Mouse (Mus musculus) right cerebral cortex, adult 2 months (tissue): ENCODE results near the gene Nipsnap2.
A peak's percentile ranks its signal among the peaks of the same experiment; 100 is the strongest.
"Not testable (repeated sequence)": the region's sequence is repeated elsewhere in the genome, so short reads cannot be mapped to it uniquely, and the experiment has no call there.

Source experiments
- DNase-seq, 2 experiments: peaks; one replicate each; pipeline ENCODE4 v3.0.0; 2021 to 2022; ENCODE audit warnings: low spot score in 2 of 2

Gene Nipsnap2

GRCm38 (mm10) chr5:129724834-129725773 lies at the start of gene Nipsnap2:
TSS of gene Nipsnap2 (plus strand) at chr5:129725063.
- DNase-seq = peak; percentile 85 to 93

GRCm38 (mm10) chr5:129685141-129685540 lies 39.7 kb upstream of the Nipsnap2 start:
- DNase-seq = not testable (repeated sequence)

GRCm38 (mm10) chr5:129687621-129688020 lies 37.2 kb upstream of the Nipsnap2 start:
- DNase-seq = no peak

GRCm38 (mm10) chr5:129690528-129690927 lies 34.3 kb upstream of the Nipsnap2 start:
- DNase-seq = no peak

GRCm38 (mm10) chr5:129700506-129700905 lies 24.4 kb upstream of the Nipsnap2 start:
- DNase-seq = no peak

- no peak for DNase-seq
Observed at GRCm38 (mm10) chr5:129701706-129702105, 23.2 kb upstream of the Nipsnap2 start.

GRCm38 (mm10) chr5:129703368-129703767 lies 21.5 kb upstream of the Nipsnap2 start:
- DNase-seq = no peak

- no peak for DNase-seq
Observed at GRCm38 (mm10) chr5:129708412-129708811, 16.5 kb upstream of the Nipsnap2 start, which contains the start of gene Sept14. TSS of gene Sept14 (minus strand) at chr5:129708512.

GRCm38 (mm10) chr5:129715326-129715861 lies 9.5 kb upstream of the Nipsnap2 start, which contains the start of gene Mrps17:
TSS of gene Mrps17 (plus strand) at chr5:129715497.
- peak; percentile 92 to 95 for DNase-seq

- no peak for DNase-seq
Observed at GRCm38 (mm10) chr5:129717016-129717415, 7.8 kb upstream of the Nipsnap2 start.

- DNase-seq = no peak
Observed at GRCm38 (mm10) chr5:129720176-129720575, 4.7 kb upstream of the Nipsnap2 start.

- DNase-seq = no peak
Observed at GRCm38 (mm10) chr5:129724268-129724667, 595 bp upstream of the Nipsnap2 start.

- DNase-seq = no peak
Observed at GRCm38 (mm10) chr5:129725774-129726392, 1.0 kb downstream of the Nipsnap2 start.

GRCm38 (mm10) chr5:129726784-129727183 lies 1.9 kb downstream of the Nipsnap2 start:
- DNase-seq = no peak

GRCm38 (mm10) chr5:129729286-129729685 lies 4.4 kb downstream of the Nipsnap2 start:
- DNase-seq = no peak

GRCm38 (mm10) chr5:129730344-129730743 lies 5.5 kb downstream of the Nipsnap2 start:
- no peak for DNase-seq

- DNase-seq = no peak
Observed at GRCm38 (mm10) chr5:129731021-129731420, 6.2 kb downstream of the Nipsnap2 start.

GRCm38 (mm10) chr5:129740976-129741375 lies 16.1 kb downstream of the Nipsnap2 start:
- peak; percentile 32 to 33 for DNase-seq

- DNase-seq = no peak
Observed at GRCm38 (mm10) chr5:129742903-129743488, 18.1 kb downstream of the Nipsnap2 start.

GRCm38 (mm10) chr5:129744050-129744449 lies 19.2 kb downstream of the Nipsnap2 start:
- DNase-seq = no peak

- no peak for DNase-seq
Observed at GRCm38 (mm10) chr5:129756886-129757285, 32.0 kb downstream of the Nipsnap2 start.

GRCm38 (mm10) chr5:129759929-129760480 lies 35.1 kb downstream of the Nipsnap2 start:
- no peak for DNase-seq
